8 mouse cellular contexts compared by ENCODE assay signal in genomic region chr14:54653496-54653895, GRCm38 (mm10). TPM values are rescaled to one million over a fixed set of nuclear protein-coding genes. Genes with fewer than 3 reads are reported as not detected.
DNase-seq lines count a peak whose midpoint lies in the region; ATAC-seq and TF ChIP-seq lines count a peak whose summit lies in the region.

No protein-coding gene starts in this region.

- TF ChIP-seq CTCF in hindbrain, postnatal 0 days (IDR thresholded peaks at IDR 0.05; ENCODE audit: low read depth), result 0 out of 2 replicates have a peak, but pooled peaks have one; percentile 6
- no peak; the same call in 1 of the 2 replicates for TF ChIP-seq CTCF in left cerebral cortex, adult 2 months (IDR thresholded peaks at IDR 0.05)

- intact Hi-C loops in left cerebral cortex, adult 2 months (cut with DNase I), result loop anchor here (2.0 kb wide), 1 partner anchor 33 kb away; the partner anchor contains the start of genes 1700123O20Rik and Acin1

- H3K79me2 ChIP-seq in macrophage (ENCODE audit: inconsistent target), result peaks cover 45% of the 10 kb centered on the region

- H3K9ac ChIP-seq in hindbrain, postnatal 0 days (replicated peaks; ENCODE audit: low read length), result peak overlapping the region; percentile 82

- peaks cover 10% of the 10 kb centered on the region for H3K4me1 ChIP-seq in hindbrain, postnatal 0 days (ENCODE audit: insufficient read depth, low read length)

- H3K27ac ChIP-seq in hindbrain, postnatal 0 days, result peak overlapping the region; percentile 83
- H3K27ac ChIP-seq in left cerebral cortex, adult 2 months, result peak overlapping the region; percentile 94
- peak overlapping the region; percentile 72 for H3K27ac ChIP-seq in macrophage

- ATAC-seq in activated CD4-positive, CD25-positive, alpha-beta regulatory T cell, adult 4 months, result peak; percentile 83
- ATAC-seq in hindbrain, postnatal 0 days, result peak; percentile 86

- H3K27me3 ChIP-seq in hindbrain, postnatal 0 days (ENCODE audit: insufficient read depth, low read length), result no peaks in the 10 kb centered on the region

- H3K4me3 ChIP-seq in hindbrain, postnatal 0 days (ENCODE audit: low read length), result peak overlapping the region; percentile 76
- H3K4me3 ChIP-seq in left cerebral cortex, adult 2 months, result peak overlapping the region; percentile 79
- peak overlapping the region; percentile 93 for H3K4me3 ChIP-seq in macrophage (ENCODE audit: inconsistent target)

- H3K4me2 ChIP-seq in hindbrain, postnatal 0 days (ENCODE audit: low read depth, low read length), result peak overlapping the region; percentile 82

- 1% methylated on average over 12 of the region's 12 CpGs for WGBS in hindbrain, postnatal 0 days
- 1% methylated on average over 12 of the region's 12 CpGs for WGBS in macrophage (ENCODE audit: missing documents)

- peak; percentile 57 to 74 for DNase-seq in cerebellum, postnatal 4 days (ENCODE audit: low spot score in 2 of 2)
- peak; percentile 91 for DNase-seq in gastrocnemius, adult 18-20 months (ENCODE audit: low spot score)
- peak; percentile 92 for DNase-seq in hindbrain, postnatal 0 days (ENCODE audit: low spot score)
- peak; percentile 79 to 82 for DNase-seq in left cerebral cortex, adult 2 months (ENCODE audit: extremely low spot score in 1 of 2, low spot score in 2 of 2)
- DNase-seq in retina, postnatal 7 days (ENCODE audit: low read depth, low spot score), result peak; percentile 65
- peak; percentile 55 for DNase-seq in urinary bladder, adult 2 months (ENCODE audit: low spot score)

- no peaks in the 10 kb centered on the region for H3K9me3 ChIP-seq in hindbrain, postnatal 0 days (ENCODE audit: low read length)

- H3K36me3 ChIP-seq in hindbrain, postnatal 0 days (ENCODE audit: insufficient read depth, low read length), result peaks cover 42% of the 10 kb centered on the region
- H3K36me3 ChIP-seq in macrophage (ENCODE audit: inconsistent target), result peaks cover 55% of the 10 kb centered on the region

RNA-seq across cellular contexts. Expression of gene Cdh24, which starts 12.3 kb away (rescaled TPM):
- under 1 TPM; 0.16 to 0.31 TPM for polyA plus RNA-seq in activated CD4-positive, CD25-positive, alpha-beta regulatory T cell, adult 4 months (2017; shearing (Covaris generic))
- total RNA-seq in gastrocnemius, adult 18-20 months (2021), result under 1 TPM; 0.07 to 0.11 TPM
- 42.7 and 49.2 TPM in 2 replicates for total RNA-seq in hindbrain, postnatal 0 days (2014; rRNA removed)
- polyA plus RNA-seq in hindbrain, postnatal 0 days (2015; fragmentation: Nextera tagmentation; extraction: Ambion mirVana), result 7.2 and 7.6 TPM in 2 replicates
- 10 to 100 TPM in 1 of 2 experiments, 1 to 10 TPM in 1; 8.2 to 11.3 TPM for total RNA-seq in left cerebral cortex, adult 2 months (2021)
- 1 to 10 TPM in 24 of 26 experiments, under 1 TPM in 2; 0.59 to 4.1 (median 2.1) TPM for total RNA-seq in macrophage (2018; cell fraction: chromatin; rRNA removed)
- total RNA-seq in macrophage (2018; cell fraction: cytosol; rRNA removed), result under 1 TPM in 20 of 26 experiments, not detected in 6; 0.03 to 0.22 (median 0.09) TPM
- 1 to 10 TPM; 1.1 to 3.0 (median 1.8) TPM for total RNA-seq in macrophage (2018; cell fraction: nucleus; rRNA removed)
- polyA plus RNA-seq in macrophage (2018), result 0.06 to 0.11 TPM in 2 of 3 replicates, not detected in the other
- polyA plus RNA-seq in urinary bladder, adult 2 months (2012; rRNA removed), result 1.5 and 1.6 TPM in 2 replicates

RNA-seq across cellular contexts. Expression of gene Gm17606, which starts 12.7 kb away (rescaled TPM):
- polyA plus RNA-seq in activated CD4-positive, CD25-positive, alpha-beta regulatory T cell, adult 4 months (2017; shearing (Covaris generic)), result not detected
- total RNA-seq in gastrocnemius, adult 18-20 months (2021), result not detected
- total RNA-seq in hindbrain, postnatal 0 days (2014; rRNA removed), result not detected in 2 replicates
- polyA plus RNA-seq in hindbrain, postnatal 0 days (2015; fragmentation: Nextera tagmentation; extraction: Ambion mirVana), result not detected in 2 replicates
- not detected for total RNA-seq in left cerebral cortex, adult 2 months (2021)
- not detected for total RNA-seq in macrophage (2018; cell fraction: chromatin; rRNA removed)
- total RNA-seq in macrophage (2018; cell fraction: cytosol; rRNA removed), result not detected
- total RNA-seq in macrophage (2018; cell fraction: nucleus; rRNA removed), result not detected
- not detected in 3 replicates for polyA plus RNA-seq in macrophage (2018)
- polyA plus RNA-seq in urinary bladder, adult 2 months (2012; rRNA removed), result not detected in 2 replicates

RNA-seq across cellular contexts. Expression of gene Psmb11, which starts 32.3 kb away (rescaled TPM):
- not detected for polyA plus RNA-seq in activated CD4-positive, CD25-positive, alpha-beta regulatory T cell, adult 4 months (2017; shearing (Covaris generic))
- total RNA-seq in gastrocnemius, adult 18-20 months (2021), result not detected
- total RNA-seq in hindbrain, postnatal 0 days (2014; rRNA removed), result 0.05 TPM in 1 of 2 replicates, not detected in the other
- 0.16 and 0.21 TPM in 2 replicates for polyA plus RNA-seq in hindbrain, postnatal 0 days (2015; fragmentation: Nextera tagmentation; extraction: Ambion mirVana)
- total RNA-seq in left cerebral cortex, adult 2 months (2021), result not detected
- not detected for total RNA-seq in macrophage (2018; cell fraction: chromatin; rRNA removed)
- total RNA-seq in macrophage (2018; cell fraction: cytosol; rRNA removed), result not detected
- not detected for total RNA-seq in macrophage (2018; cell fraction: nucleus; rRNA removed)
- polyA plus RNA-seq in macrophage (2018), result not detected in 3 replicates
- not detected in 2 replicates for polyA plus RNA-seq in urinary bladder, adult 2 months (2012; rRNA removed)

RNA-seq across cellular contexts. Expression of gene 1700123O20Rik, which starts 32.5 kb away (rescaled TPM):
- 10 to 100 TPM; 91.8 to 93.8 TPM for polyA plus RNA-seq in activated CD4-positive, CD25-positive, alpha-beta regulatory T cell, adult 4 months (2017; shearing (Covaris generic))
- 10 to 100 TPM in 1 of 2 experiments, 1 to 10 TPM in 1; 7.8 to 10.6 TPM for total RNA-seq in gastrocnemius, adult 18-20 months (2021)
- total RNA-seq in hindbrain, postnatal 0 days (2014; rRNA removed), result 29.6 and 37.9 TPM in 2 replicates
- polyA plus RNA-seq in hindbrain, postnatal 0 days (2015; fragmentation: Nextera tagmentation; extraction: Ambion mirVana), result 64.1 and 67.7 TPM in 2 replicates
- total RNA-seq in left cerebral cortex, adult 2 months (2021), result 10 to 100 TPM; 20.2 to 22.7 TPM
- total RNA-seq in macrophage (2018; cell fraction: chromatin; rRNA removed), result 10 to 100 TPM in 10 of 26 experiments, 1 to 10 TPM in 16; 3.8 to 17.7 (median 8.6) TPM
- 10 to 100 TPM; 16.1 to 33.0 (median 26.2) TPM for total RNA-seq in macrophage (2018; cell fraction: cytosol; rRNA removed)
- 10 to 100 TPM in 20 of 26 experiments, 1 to 10 TPM in 6; 7.2 to 27.1 (median 16.6) TPM for total RNA-seq in macrophage (2018; cell fraction: nucleus; rRNA removed)
- 23.0 to 29.4 TPM (median 23.7 TPM) in 3 replicates for polyA plus RNA-seq in macrophage (2018)
- polyA plus RNA-seq in urinary bladder, adult 2 months (2012; rRNA removed), result 55.7 and 64.4 TPM in 2 replicates

RNA-seq across cellular contexts. Expression of gene Acin1, which starts 33.2 kb away (rescaled TPM):
- polyA plus RNA-seq in activated CD4-positive, CD25-positive, alpha-beta regulatory T cell, adult 4 months (2017; shearing (Covaris generic)), result 100 to 1,000 TPM; 136 to 148 TPM
- 10 to 100 TPM; 62.6 to 72.6 TPM for total RNA-seq in gastrocnemius, adult 18-20 months (2021)
- total RNA-seq in hindbrain, postnatal 0 days (2014; rRNA removed), result 101 and 118 TPM in 2 replicates
- 102 and 106 TPM in 2 replicates for polyA plus RNA-seq in hindbrain, postnatal 0 days (2015; fragmentation: Nextera tagmentation; extraction: Ambion mirVana)
- 100 to 1,000 TPM; 200 to 232 TPM for total RNA-seq in left cerebral cortex, adult 2 months (2021)
- total RNA-seq in macrophage (2018; cell fraction: chromatin; rRNA removed), result 1,000 to 10,000 TPM in 2 of 26 experiments, 100 to 1,000 TPM in 24; 474 to 1,047 (median 828) TPM
- 100 to 1,000 TPM in 4 of 26 experiments, 10 to 100 TPM in 22; 55.1 to 115 (median 81.7) TPM for total RNA-seq in macrophage (2018; cell fraction: cytosol; rRNA removed)
- 100 to 1,000 TPM; 278 to 587 (median 391) TPM for total RNA-seq in macrophage (2018; cell fraction: nucleus; rRNA removed)
- polyA plus RNA-seq in macrophage (2018), result 92.8 to 195 TPM (median 119 TPM) in 3 replicates
- polyA plus RNA-seq in urinary bladder, adult 2 months (2012; rRNA removed), result 129 and 169 TPM in 2 replicates

Comparison
In these comparisons a context has a peak if more than half of its experiments do, and no peak if none do; other contexts are left out.
1. Peak in every context shown above with its lines: DNase-seq, ATAC-seq, H3K4me3 ChIP-seq and H3K27ac ChIP-seq.